Mouse (Mus musculus): Measurements from ENCODE around the gene Utrn. TPM values are rescaled to one million over a fixed set of nuclear protein-coding genes. Genes with fewer than 3 reads are reported as not detected.
A peak's percentile ranks its signal among the peaks of the same experiment; 100 is the strongest.

Utrn gene
- total and polyA plus RNA-seq, 3 experiments = 9.4 to 115 (median 71.5) TPM

GRCm38 (mm10) chr10:12534301-12534700 is 334.9 kb downstream of the Utrn start:
- TF ChIP-seq CTCF (IDR thresholded peaks at IDR 0.05; ENCODE audit: low read depth, low read length) = no peak
- no peak for TF ChIP-seq POLR2AphosphoS5 (IDR thresholded peaks at IDR 0.05; ENCODE audit: insufficient replicate concordance, low read depth, low read length)
- TF ChIP-seq GATA2 (IDR thresholded peaks at IDR 0.05; ENCODE audit: borderline replicate concordance, low read depth, low read length) = no peak
- TF ChIP-seq GATA1 (IDR thresholded peaks at IDR 0.05; ENCODE audit: borderline replicate concordance, low read length) = no peak
- no peak for TF ChIP-seq TAL1 (conservative IDR thresholded peaks at IDR 0.05; ENCODE audit: low read depth, low read length)
- Histone ChIP-seq H3K27me3 (ENCODE audit: insufficient read depth, low read length) (no peaks in the 10 kb centered on the region), H3K36me3 (replicated peaks) (peaks cover 23% of the 10 kb centered on the region), H3K4me3 (ENCODE audit: low read depth, low read length) (no peak overlapping the region), H3K4me1 (ENCODE audit: insufficient read depth, low read depth, low read length) (peaks cover 8% of the 10 kb centered on the region; the same call in 1 of the 2 replicates), H3K9me3 (replicated peaks) (no peaks in the 10 kb centered on the region)
- peak; percentile 54; the same call in 1 of the 2 replicates for ATAC-seq (ENCODE audit: extremely low read depth, insufficient number of reproducible peaks, low FRiP score, poor library complexity, severe bottlenecking)
- no peak for DNase-seq (ENCODE audit: low spot score)

DNA sequence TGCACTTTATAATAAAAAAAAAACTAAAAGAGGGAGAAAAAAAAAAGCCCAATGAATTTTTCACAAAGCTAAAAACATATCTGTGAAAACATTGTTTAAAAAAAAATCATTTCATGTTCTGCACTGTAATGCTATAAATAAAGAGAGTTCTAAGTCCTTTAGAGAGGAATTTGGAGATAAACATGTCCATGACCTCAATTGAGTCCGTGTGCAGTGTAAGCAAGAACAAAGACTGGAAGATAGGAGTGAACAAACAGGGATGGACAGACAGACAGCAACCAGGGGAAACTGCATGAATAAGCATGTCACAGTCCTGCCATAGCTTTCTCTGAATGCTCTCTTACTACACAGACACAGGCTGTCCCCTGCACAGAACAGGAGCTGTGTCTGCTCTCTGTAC is 347.1 kb downstream of the Utrn start:
- H3K4me1 ChIP-seq (ENCODE audit: insufficient read depth, low read depth, low read length) = no peaks in the 10 kb centered on the region
- peaks cover 31% of the 10 kb centered on the region for H3K36me3 ChIP-seq (replicated peaks)
- H3K27me3 ChIP-seq (ENCODE audit: insufficient read depth, low read length) = no peaks in the 10 kb centered on the region
- no peak overlapping the region for H3K4me3 ChIP-seq (ENCODE audit: low read depth, low read length)
- DNase-seq (ENCODE audit: low spot score) (no peak), ATAC-seq (ENCODE audit: extremely low read depth, insufficient number of reproducible peaks, low FRiP score, poor library complexity, severe bottlenecking) (no peak)
- no peaks in the 10 kb centered on the region for H3K9me3 ChIP-seq (replicated peaks)
- TF ChIP-seq GATA1 (IDR thresholded peaks at IDR 0.05; ENCODE audit: borderline replicate concordance, low read length) = no peak
- TF ChIP-seq GATA2 (IDR thresholded peaks at IDR 0.05; ENCODE audit: borderline replicate concordance, low read depth, low read length) = no peak
- no peak for TF ChIP-seq TAL1 (conservative IDR thresholded peaks at IDR 0.05; ENCODE audit: low read depth, low read length)
- TF ChIP-seq POLR2AphosphoS5 (IDR thresholded peaks at IDR 0.05; ENCODE audit: insufficient replicate concordance, low read depth, low read length) = no peak

DNA sequence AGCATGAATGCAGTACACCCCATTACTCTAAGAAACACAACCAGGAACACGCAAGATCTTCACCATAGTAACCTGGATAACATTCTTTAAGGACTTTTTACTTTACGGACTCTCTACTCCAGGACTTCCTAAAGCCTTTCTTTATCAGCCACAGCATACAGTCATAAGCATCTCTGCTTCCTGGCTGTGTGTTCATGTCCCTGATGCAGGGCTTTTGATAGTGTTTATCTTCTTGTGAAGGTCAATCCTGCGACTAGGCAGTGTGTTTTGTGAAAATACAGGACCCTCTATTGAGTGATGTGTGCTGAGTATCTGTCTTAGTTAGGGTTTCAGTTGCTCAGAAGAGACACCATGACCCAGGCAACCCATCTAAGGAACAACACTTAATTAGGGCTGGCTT is 351.0 kb downstream of the Utrn start:
- TF ChIP-seq GATA2 (IDR thresholded peaks at IDR 0.05; ENCODE audit: borderline replicate concordance, low read depth, low read length) = no peak
- no peak for TF ChIP-seq POLR2AphosphoS5 (IDR thresholded peaks at IDR 0.05; ENCODE audit: insufficient replicate concordance, low read depth, low read length)
- TF ChIP-seq GATA1 (IDR thresholded peaks at IDR 0.05; ENCODE audit: borderline replicate concordance, low read length) = no peak
- no peak for TF ChIP-seq CTCF (IDR thresholded peaks at IDR 0.05; ENCODE audit: low read depth, low read length)
- TF ChIP-seq TAL1 (conservative IDR thresholded peaks at IDR 0.05; ENCODE audit: low read depth, low read length) = no peak
- H3K27me3 ChIP-seq (ENCODE audit: insufficient read depth, low read length) = no peaks in the 10 kb centered on the region
- H3K4me1 ChIP-seq (ENCODE audit: insufficient read depth, low read depth, low read length) = no peaks in the 10 kb centered on the region
- H3K36me3 ChIP-seq (replicated peaks) = peaks cover 33% of the 10 kb centered on the region
- H3K4me3 ChIP-seq (ENCODE audit: low read depth, low read length) = no peak overlapping the region
- DNase-seq (ENCODE audit: low spot score) = no peak
- ATAC-seq (ENCODE audit: extremely low read depth, insufficient number of reproducible peaks, low FRiP score, poor library complexity, severe bottlenecking) = no peak
- no peaks in the 10 kb centered on the region for H3K9me3 ChIP-seq (replicated peaks)

DNA sequence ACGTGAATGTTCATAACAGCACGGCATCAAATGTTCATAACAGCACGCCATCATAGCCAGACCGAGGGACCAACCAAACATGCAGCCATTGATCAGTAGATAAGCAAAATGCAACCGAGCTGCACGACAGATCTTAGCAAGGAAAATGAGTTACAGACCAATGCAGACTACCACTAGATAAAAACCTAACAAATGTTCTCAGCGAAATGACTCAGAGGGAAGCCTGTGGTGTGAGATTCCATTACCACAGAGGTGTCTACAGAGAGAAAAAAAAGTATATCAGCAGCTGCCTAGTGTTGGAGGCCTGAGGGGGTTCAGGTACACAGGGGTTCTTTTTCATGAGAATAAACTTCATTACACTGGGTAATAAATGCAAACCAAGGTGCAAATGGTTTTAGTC is 363.6 kb downstream of the Utrn start:
- Histone ChIP-seq H3K4me1 (ENCODE audit: insufficient read depth, low read depth, low read length) (no peaks in the 10 kb centered on the region), H3K9me3 (replicated peaks) (no peaks in the 10 kb centered on the region), H3K4me3 (ENCODE audit: low read depth, low read length) (no peak overlapping the region), H3K36me3 (replicated peaks) (peaks cover 23% of the 10 kb centered on the region), H3K27me3 (ENCODE audit: insufficient read depth, low read length) (no peaks in the 10 kb centered on the region)
- DNase-seq (ENCODE audit: low spot score) (no peak), ATAC-seq (ENCODE audit: extremely low read depth, insufficient number of reproducible peaks, low FRiP score, poor library complexity, severe bottlenecking) (no peak)
- TF ChIP-seq POLR2AphosphoS5 (IDR thresholded peaks at IDR 0.05; ENCODE audit: insufficient replicate concordance, low read depth, low read length) (no peak), TAL1 (conservative IDR thresholded peaks at IDR 0.05; ENCODE audit: low read depth, low read length) (no peak), GATA2 (IDR thresholded peaks at IDR 0.05; ENCODE audit: borderline replicate concordance, low read depth, low read length) (no peak), GATA1 (IDR thresholded peaks at IDR 0.05; ENCODE audit: borderline replicate concordance, low read length) (no peak), CTCF (IDR thresholded peaks at IDR 0.05; ENCODE audit: low read depth, low read length) (no peak)

- peaks cover 4% of the 10 kb centered on the region for H3K4me1 ChIP-seq (ENCODE audit: insufficient read depth, low read depth, low read length)
- H3K36me3 ChIP-seq (replicated peaks) = peaks cover 32% of the 10 kb centered on the region
- H3K4me3 ChIP-seq (ENCODE audit: low read depth, low read length) = no peak overlapping the region
- TF ChIP-seq POLR2AphosphoS5 (IDR thresholded peaks at IDR 0.05; ENCODE audit: insufficient replicate concordance, low read depth, low read length) = no peak
- no peak for TF ChIP-seq GATA2 (IDR thresholded peaks at IDR 0.05; ENCODE audit: borderline replicate concordance, low read depth, low read length)
- TF ChIP-seq GATA1 (IDR thresholded peaks at IDR 0.05; ENCODE audit: borderline replicate concordance, low read length) = no peak
- no peak for TF ChIP-seq CTCF (IDR thresholded peaks at IDR 0.05; ENCODE audit: low read depth, low read length)
- TF ChIP-seq TAL1 (conservative IDR thresholded peaks at IDR 0.05; ENCODE audit: low read depth, low read length) = no peak
- H3K9me3 ChIP-seq (replicated peaks) = no peaks in the 10 kb centered on the region
- H3K27me3 ChIP-seq (ENCODE audit: insufficient read depth, low read length) = no peaks in the 10 kb centered on the region
- DNase-seq (ENCODE audit: low spot score) (no peak), ATAC-seq (ENCODE audit: extremely low read depth, insufficient number of reproducible peaks, low FRiP score, poor library complexity, severe bottlenecking) (no peak)
Measured at GRCm38 (mm10) chr10:12500489-12500888, 368.7 kb downstream of the Utrn start.

- H3K27me3 ChIP-seq (ENCODE audit: insufficient read depth, low read length) = no peaks in the 10 kb centered on the region
- DNase-seq (ENCODE audit: low spot score) (no peak), ATAC-seq (ENCODE audit: extremely low read depth, insufficient number of reproducible peaks, low FRiP score, poor library complexity, severe bottlenecking) (no peak)
- no peak overlapping the region for H3K4me3 ChIP-seq (ENCODE audit: low read depth, low read length)
- peaks cover 42% of the 10 kb centered on the region for H3K36me3 ChIP-seq (replicated peaks)
- TF ChIP-seq GATA2 (IDR thresholded peaks at IDR 0.05; ENCODE audit: borderline replicate concordance, low read depth, low read length) (no peak), CTCF (IDR thresholded peaks at IDR 0.05; ENCODE audit: low read depth, low read length) (no peak), TAL1 (conservative IDR thresholded peaks at IDR 0.05; ENCODE audit: low read depth, low read length) (no peak), POLR2AphosphoS5 (IDR thresholded peaks at IDR 0.05; ENCODE audit: insufficient replicate concordance, low read depth, low read length) (no peak), GATA1 (IDR thresholded peaks at IDR 0.05; ENCODE audit: borderline replicate concordance, low read length) (no peak)
- H3K9me3 ChIP-seq (replicated peaks) = no peaks in the 10 kb centered on the region
- H3K4me1 ChIP-seq (ENCODE audit: insufficient read depth, low read depth, low read length) = peaks cover 4% of the 10 kb centered on the region
Measured at GRCm38 (mm10) chr10:12497555-12497954, 371.6 kb downstream of the Utrn start.
